Mouse (Mus musculus): Measurements from ENCODE around the gene Cfl1.

The Cfl1 gene

GRCm38 (mm10) chr19:5466916-5467500, 23.2 kb upstream of the Cfl1 start:
- no peak for DNase-seq

- peak in 1 of 2 experiments; percentile 7 for DNase-seq
Observed at GRCm38 (mm10) chr19:5468374-5468773, 21.9 kb upstream of the Cfl1 start, which contains the start of gene Ctsw. TSS of gene Ctsw (minus strand) at chr19:5468507.

DNA sequence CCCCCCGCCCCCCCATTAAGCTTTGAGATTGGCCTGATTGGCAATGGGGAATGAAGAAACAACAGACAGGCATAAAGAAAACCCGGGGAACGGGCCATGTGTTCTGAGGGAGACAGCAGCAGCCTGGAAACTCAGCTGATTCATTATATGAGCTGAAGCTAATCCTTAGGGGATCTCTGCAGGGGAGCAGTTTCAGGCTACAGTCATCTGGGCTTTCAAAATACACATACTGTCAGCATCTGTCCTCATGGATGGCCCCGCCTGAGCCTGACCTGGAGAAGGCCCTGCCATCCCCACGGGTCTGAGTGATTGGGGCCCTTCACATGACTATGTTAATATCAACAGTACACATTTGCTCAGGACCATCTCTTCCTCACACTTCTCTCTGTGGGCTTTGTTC, 18.4 kb upstream of the Cfl1 start:
- no peak for DNase-seq

- DNase-seq = no peak
Observed at GRCm38 (mm10) chr19:5472857-5473256, 17.4 kb upstream of the Cfl1 start.

- peak; percentile 84 to 91 for DNase-seq
Observed at GRCm38 (mm10) chr19:5473720-5474119, 16.5 kb upstream of the Cfl1 start, which contains the start of gene Efemp2. TSS of gene Efemp2 (plus strand) at chr19:5473954.

DNA sequence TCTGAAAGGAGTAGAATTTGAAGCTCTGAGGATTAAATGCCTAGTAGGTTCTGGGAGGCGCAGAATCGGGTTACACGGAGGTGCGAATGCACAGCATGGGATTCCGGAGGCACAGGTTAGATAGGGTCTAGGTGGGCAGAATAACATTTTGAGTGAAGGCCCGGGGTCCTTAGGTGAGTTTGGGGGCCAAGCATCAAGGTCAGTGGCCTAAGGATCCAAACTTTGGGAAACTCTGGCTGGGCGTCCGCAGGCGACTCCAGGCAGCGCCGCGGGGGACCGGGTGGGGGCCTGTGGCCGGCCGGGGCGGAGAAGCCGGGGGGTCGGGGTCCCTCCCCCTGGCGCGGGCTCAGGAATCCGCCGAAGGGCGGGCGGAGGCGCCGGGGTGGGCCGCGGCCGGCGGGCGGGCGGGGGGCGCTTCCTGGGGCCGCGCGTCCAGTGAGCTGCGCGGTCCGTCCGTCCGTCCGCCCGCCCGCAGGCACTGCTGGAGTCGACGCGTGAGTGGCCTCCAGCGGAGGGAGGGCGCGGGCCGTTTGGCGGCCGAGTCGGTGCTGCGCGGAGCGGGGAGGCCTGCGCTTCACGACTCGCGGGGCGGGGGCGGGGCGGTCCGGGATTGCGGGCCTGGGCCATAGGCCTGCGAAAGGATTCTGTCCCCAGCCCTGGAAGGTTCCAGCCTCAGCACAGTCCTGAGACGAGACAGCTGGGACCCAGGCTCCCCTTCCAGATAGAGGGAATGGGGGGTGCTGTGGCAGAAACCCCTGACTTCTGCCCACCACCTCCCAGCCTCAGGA, 15.8 kb upstream of the Cfl1 start:
- peak; percentile 75 to 82 for DNase-seq

DNA sequence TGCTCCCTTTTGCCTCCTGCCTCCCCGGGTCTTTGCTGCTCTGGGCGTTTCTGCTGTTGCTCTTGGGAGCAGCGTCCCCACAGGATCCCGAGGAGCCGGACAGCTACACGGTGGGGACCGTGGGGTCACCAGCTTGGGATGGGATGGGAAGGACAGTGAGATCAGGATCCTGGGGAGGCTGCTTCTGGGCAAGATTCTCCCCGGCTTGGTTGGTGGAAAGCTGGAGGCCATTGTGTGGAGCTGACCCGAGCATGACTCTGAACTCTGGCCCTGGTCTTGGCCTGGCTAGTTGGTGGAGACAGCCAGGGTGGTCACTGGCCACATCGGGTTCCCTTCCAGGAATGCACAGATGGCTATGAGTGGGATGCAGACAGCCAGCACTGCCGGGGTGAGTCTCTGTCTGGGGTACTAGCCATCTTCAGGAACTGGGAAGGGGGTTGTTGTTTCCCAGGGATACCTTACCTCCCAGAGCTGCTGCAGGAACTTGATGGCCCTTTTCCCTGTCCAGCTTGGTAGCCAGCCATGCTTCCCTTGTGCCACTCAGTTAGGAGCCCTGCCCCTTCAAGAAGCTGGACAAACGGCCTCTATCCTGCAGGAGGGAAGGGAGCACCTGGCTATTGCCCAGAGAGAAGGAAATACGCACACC, 15.1 kb upstream of the Cfl1 start:
- DNase-seq = peak in 1 of 2 experiments; percentile 51

DNA sequence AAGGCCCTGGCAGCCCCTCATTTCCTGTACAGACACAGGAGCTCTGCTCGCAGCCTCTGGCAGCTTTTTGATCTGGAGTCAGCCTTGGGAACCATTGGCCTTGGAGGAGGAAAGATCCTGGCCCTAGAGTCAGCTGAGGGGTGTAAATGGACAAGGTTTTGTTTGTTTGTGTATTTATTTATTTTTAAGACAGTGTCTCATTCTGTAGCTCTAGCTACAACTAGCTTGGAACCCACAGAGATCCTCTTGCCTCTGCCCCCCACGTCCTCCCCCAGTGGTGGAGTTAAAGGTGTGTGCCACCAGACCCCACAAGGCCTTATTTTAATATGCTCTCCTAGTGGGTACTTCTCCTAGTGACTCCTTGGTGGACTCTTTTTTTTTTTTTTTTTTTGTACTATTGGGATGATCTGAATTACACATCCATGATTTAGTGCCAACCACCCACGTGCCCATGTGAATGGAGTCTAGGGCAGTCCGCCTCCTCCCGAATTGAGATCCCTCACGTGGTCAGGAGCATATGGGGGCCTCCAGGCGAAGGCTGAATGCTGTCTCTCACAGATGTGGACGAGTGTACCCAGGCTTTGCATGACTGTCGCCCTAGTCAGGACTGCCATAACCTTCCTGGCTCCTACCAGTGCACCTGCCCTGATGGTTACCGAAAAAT, 13.1 kb upstream of the Cfl1 start:
- DNase-seq = peak in 1 of 2 experiments; percentile 1

DNA sequence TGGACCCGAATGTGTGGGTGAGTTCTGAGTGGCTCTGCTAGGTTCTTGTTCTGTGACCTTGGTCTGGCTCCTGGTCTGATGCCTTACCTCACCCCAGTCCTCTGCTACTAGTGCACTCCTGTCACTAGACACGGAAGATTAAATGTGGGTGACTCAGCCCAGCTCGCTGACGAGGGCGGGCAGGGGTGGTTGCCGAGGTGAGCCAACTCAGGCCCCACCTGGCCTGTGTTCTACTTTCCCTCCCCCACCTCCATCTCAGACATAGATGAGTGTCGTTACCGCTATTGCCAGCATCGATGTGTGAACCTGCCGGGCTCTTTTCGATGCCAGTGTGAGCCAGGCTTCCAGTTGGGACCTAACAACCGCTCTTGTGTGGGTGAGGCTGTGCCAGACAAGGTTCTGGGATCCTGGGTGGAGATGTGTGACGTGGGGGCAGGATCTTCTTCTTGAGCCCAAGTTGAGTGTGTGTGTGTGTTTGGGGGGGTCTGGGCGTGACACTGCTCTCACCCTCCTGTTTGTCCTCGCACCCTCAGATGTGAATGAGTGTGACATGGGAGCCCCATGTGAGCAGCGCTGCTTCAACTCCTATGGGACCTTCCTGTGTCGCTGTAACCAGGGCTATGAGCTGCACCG, 12.5 kb upstream of the Cfl1 start:
- peak in 1 of 2 experiments; percentile 8 for DNase-seq

- DNase-seq = peak in 1 of 2 experiments; percentile 3
Observed at GRCm38 (mm10) chr19:5480016-5480415, 10.2 kb upstream of the Cfl1 start.

DNA sequence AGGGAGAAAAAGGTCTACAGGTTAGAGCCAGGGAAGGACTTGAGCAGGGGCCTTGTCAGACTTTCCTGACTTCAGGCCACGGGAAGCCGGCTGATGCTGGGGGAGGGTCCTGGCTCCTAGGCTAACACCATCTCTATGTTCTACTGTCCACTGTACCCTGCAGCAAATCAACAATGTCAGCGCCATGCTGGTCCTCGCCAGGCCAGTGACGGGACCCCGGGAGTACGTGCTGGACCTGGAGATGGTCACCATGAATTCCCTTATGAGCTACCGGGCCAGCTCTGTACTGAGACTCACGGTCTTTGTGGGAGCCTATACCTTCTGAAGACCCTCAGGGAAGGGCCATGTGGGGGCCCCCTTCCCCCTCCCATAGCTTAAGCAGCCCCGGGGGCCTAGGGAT, 8.9 kb upstream of the Cfl1 start:
- no peak for DNase-seq

- DNase-seq = peak; percentile 2 to 12
Observed at GRCm38 (mm10) chr19:5483386-5484359, 6.6 kb upstream of the Cfl1 start.

GRCm38 (mm10) chr19:5484496-5484895, 5.8 kb upstream of the Cfl1 start:
- no peak for DNase-seq

DNA sequence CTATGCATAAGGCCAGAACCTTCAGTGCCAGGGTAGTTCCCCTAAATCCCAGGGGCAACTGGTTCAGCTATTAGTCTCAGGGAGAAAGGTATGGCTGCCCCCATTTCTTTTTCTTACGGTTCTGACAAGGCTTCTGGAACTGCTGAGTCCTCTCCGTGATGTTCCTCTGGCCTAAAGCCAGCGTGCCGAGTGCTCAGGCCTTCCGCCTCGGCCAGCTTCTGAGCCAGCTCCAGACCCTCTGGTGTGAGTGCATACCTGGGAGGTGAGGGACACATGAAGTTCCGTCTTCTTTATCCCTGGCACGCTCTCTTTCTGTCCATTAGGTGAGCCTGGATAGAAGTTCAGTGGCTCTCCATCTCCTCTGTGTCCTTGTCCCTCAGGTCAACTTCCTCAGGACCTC, 4.9 kb upstream of the Cfl1 start:
- peak in 1 of 2 experiments; percentile 8 for DNase-seq

DNA sequence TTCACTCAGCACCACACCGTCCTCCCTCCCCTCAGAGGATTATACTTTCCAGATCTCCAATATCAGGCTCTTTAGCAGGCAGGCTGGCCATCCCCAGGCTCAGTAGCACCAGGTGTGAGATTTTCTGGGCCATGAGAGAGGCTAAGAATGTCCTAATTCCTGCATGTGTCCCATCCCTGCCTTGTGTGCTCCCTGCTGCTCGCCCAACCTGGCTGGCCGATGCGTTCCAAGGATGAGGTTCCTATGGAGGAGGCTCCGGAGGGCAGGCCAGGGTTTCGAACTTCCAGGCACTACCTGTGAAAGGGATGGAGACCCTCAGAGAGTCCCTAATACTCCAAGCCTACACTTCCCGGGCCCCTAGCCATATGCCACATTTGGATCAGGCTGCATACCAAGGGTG, 4.4 kb upstream of the Cfl1 start:
- DNase-seq = peak in 1 of 2 experiments; percentile 6

DNA sequence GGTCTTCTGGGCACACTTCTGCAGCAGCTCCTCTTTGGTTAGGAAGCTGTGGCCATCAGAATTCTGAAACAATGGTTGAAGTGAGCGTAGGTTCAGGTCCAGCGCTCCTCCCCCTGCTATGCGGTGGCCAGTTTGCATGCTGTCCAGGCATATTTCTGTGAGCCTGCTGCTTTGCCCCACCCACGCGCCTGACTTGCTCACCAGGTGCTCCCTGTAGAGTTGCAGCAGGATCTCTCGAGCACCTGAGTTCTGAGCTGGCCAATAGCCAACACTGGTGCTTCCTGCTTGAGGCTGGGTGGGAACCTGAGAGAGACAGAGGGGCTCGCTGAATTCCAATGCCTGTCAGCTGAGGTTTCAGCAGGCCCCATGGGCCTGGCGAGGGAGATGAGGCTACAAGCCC, 4.0 kb upstream of the Cfl1 start:
- peak in 1 of 2 experiments; percentile 46 for DNase-seq

DNA sequence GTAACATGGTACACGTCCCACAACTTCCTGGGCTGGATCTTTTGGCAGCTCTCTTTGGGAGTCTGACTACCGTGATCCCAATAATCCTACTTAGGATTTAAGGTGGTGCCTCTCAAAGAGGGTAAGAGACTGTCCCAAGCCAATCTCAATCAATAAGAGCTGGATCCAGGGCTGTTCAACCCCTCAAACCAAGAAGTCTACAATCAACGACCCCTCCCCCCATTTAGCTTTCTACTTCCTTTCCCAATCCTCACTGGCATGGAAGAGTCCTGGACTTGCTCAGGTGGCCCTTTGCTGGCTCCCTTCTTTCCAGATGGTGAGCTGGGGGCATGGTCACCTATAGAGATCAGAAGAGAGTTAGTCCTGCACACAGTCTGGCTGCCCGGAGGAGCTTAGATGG, 3.5 kb upstream of the Cfl1 start:
- no peak for DNase-seq

DNA sequence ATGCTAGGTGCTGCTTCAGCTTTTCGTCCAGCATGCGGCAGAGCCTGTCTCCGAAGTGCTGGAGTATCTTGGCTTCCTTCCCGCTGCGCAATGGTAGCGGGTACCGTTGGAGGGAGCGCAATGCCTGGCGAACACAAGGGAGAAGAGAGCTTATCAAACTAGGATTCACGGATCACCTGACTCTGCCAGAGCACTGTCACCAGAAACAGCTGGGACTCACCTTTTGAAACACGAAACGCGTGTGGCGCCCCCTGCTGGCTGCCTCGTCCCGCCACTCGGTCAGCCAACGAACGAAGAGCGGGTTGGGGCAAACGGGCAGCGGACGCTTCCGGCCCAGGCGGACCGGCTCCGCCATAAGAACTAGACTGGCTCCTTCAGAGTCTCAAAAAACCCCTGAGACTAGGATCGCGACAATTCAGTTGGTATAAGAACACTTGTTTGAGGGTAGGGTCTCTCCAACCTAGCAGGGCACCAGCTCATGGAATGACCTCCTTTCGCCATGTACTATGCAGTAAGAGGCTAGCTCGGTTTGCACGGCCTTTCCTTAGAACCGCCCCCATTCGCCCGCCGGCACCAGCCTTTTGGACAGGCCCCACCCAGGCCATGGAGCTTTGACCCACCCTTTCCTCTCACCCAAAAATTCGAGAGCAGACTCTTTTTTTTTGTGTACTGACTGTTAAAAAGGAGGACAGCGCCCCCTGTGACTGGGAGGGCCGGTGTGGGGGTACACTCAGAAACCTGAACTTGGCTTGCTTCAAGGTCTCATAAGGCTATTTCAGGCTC, 2.3 kb upstream of the Cfl1 start, which contains the start of gene Mus81:
TSS of gene Mus81 (minus strand) at position 635 of the 783 bp plus-strand sequence.
- peak; percentile 98 to 99 for DNase-seq

GRCm38 (mm10) chr19:5488878-5489571, 1.2 kb upstream of the Cfl1 start:
- DNase-seq = peak; percentile 98 to 99

DNA sequence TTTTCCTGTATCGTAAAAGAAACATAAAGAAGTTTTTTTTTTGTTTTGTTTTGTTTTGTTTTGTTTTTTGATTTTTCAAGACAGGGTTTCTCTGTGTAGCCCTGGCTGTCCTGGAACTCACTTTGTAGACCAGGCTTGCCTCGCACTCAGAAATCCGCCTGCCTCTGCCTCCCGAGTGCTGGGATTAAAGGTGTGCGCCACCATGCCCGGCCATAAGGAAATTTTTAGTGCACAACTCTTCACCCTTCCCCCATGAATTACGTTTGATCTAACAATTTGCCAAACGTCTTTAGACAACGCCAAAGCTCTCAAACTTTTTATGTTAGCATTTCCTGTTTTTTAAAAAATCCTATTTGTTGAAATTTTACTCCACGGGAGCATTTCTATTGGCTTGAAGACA, 534 bp upstream of the Cfl1 start:
- peak in 1 of 2 experiments; percentile 19 for DNase-seq
